Mouse (Mus musculus) B cell, adult 2 months (primary cell): Measurements from ENCODE around the gene Gcm1.
"Not testable (repeated sequence)": the region's sequence is repeated elsewhere in the genome, so short reads cannot be mapped to it uniquely, and the experiment has no call there.

ENCODE experiments used
- DNase-seq, 2 experiments: peaks; one replicate each; pipeline ENCODE4 v3.0.0; 2022

The Gcm1 gene

GRCm38 (mm10) chr9:78050452-78050970, 1.2 kb upstream of the Gcm1 start:
- DNase-seq = no peak

GRCm38 (mm10) chr9:78053821-78054220, 2.1 kb downstream of the Gcm1 start:
- no peak for DNase-seq

- no peak for DNase-seq
Measured at GRCm38 (mm10) chr9:78054298-78054697, 2.6 kb downstream of the Gcm1 start.

- no peak for DNase-seq
Measured at GRCm38 (mm10) chr9:78059525-78060120, 7.9 kb downstream of the Gcm1 start.

GRCm38 (mm10) chr9:78062392-78062791, 10.7 kb downstream of the Gcm1 start:
- DNase-seq = no peak

GRCm38 (mm10) chr9:78064121-78064520, 12.4 kb downstream of the Gcm1 start:
- DNase-seq = no peak

- no peak for DNase-seq
Measured at GRCm38 (mm10) chr9:78070496-78070895, 18.8 kb downstream of the Gcm1 start.

GRCm38 (mm10) chr9:78071626-78072025, 19.9 kb downstream of the Gcm1 start:
- DNase-seq = no peak

- DNase-seq = not testable (repeated sequence)
Measured at GRCm38 (mm10) chr9:78073291-78073690, 21.6 kb downstream of the Gcm1 start.

GRCm38 (mm10) chr9:78073713-78074340, 22.1 kb downstream of the Gcm1 start:
- DNase-seq = no peak

- no peak for DNase-seq
Measured at GRCm38 (mm10) chr9:78075256-78075655, 23.5 kb downstream of the Gcm1 start.

- DNase-seq = no peak
Measured at GRCm38 (mm10) chr9:78078240-78078639, 26.5 kb downstream of the Gcm1 start.

GRCm38 (mm10) chr9:78081835-78082234, 30.1 kb downstream of the Gcm1 start:
- DNase-seq = no peak

GRCm38 (mm10) chr9:78084341-78084740, 32.6 kb downstream of the Gcm1 start:
- no peak for DNase-seq

GRCm38 (mm10) chr9:78085722-78086287, 34.1 kb downstream of the Gcm1 start:
- DNase-seq = no peak

- DNase-seq = no peak
Measured at GRCm38 (mm10) chr9:78087751-78088150, 36.0 kb downstream of the Gcm1 start.

- no peak for DNase-seq
Measured at GRCm38 (mm10) chr9:78088521-78088920, 36.8 kb downstream of the Gcm1 start.

GRCm38 (mm10) chr9:78088971-78089370, 37.2 kb downstream of the Gcm1 start:
- no peak for DNase-seq

GRCm38 (mm10) chr9:78089906-78090305, 38.2 kb downstream of the Gcm1 start:
- no peak for DNase-seq

GRCm38 (mm10) chr9:78090596-78090995, 38.9 kb downstream of the Gcm1 start:
- DNase-seq = no peak

- DNase-seq = no peak
Measured at GRCm38 (mm10) chr9:78095686-78096085, 44.0 kb downstream of the Gcm1 start.

- peak; percentile 50 to 51 for DNase-seq
Measured at GRCm38 (mm10) chr9:78096376-78096775, 44.7 kb downstream of the Gcm1 start.

- peak; percentile 64 to 69 for DNase-seq
Measured at GRCm38 (mm10) chr9:78100956-78101355, 49.2 kb downstream of the Gcm1 start.

GRCm38 (mm10) chr9:78101431-78101830, 49.7 kb downstream of the Gcm1 start:
- peak; percentile 38 to 49 for DNase-seq
